Mouse (Mus musculus): ENCODE results near the gene Ggta1. TPM values are rescaled to one million over a fixed set of nuclear protein-coding genes. Genes with fewer than 3 reads are reported as not detected.
A peak's percentile ranks its signal among the peaks of the same experiment; 100 is the strongest.

The Ggta1 gene
- polyA plus RNA-seq, 1 experiment = 6.1 TPM

GRCm38 (mm10) chr2:35385441-35385871, 77.6 kb downstream of the Ggta1 start:
- Histone ChIP-seq H3K4me1 (ENCODE audit: control insufficient read depth, insufficient read depth, low read length) (no peaks in the 10 kb centered on the region), H3K4me3 (ENCODE audit: insufficient read depth, low read depth, low read length) (no peak overlapping the region), H3K27ac (ENCODE audit: insufficient read depth, low read depth, low read length) (no peak overlapping the region), H3K27me3 (replicated peaks; ENCODE audit: control insufficient read depth, insufficient read depth, low read length) (no peaks in the 10 kb centered on the region), H3K36me3 (ENCODE audit: control insufficient read depth, insufficient read depth, low read length) (no peaks in the 10 kb centered on the region)
- no peak for DNase-seq
- 45% methylated on average over 9 of the region's 9 CpGs for whole genome bisulfite sequencing
- TF ChIP-seq CTCF (conservative IDR thresholded peaks at IDR 0.05; ENCODE audit: insufficient read depth, insufficient read length, low read depth, low read length) = no peak
- TF ChIP-seq POLR2A (IDR thresholded peaks at IDR 0.05; ENCODE audit: low read depth, low read length) = no peak

GRCm38 (mm10) chr2:35379306-35379705, 83.7 kb downstream of the Ggta1 start:
- Histone ChIP-seq H3K27ac (ENCODE audit: insufficient read depth, low read depth, low read length) (no peak overlapping the region), H3K36me3 (ENCODE audit: control insufficient read depth, insufficient read depth, low read length) (no peaks in the 10 kb centered on the region), H3K27me3 (replicated peaks; ENCODE audit: control insufficient read depth, insufficient read depth, low read length) (no peaks in the 10 kb centered on the region), H3K4me3 (ENCODE audit: insufficient read depth, low read depth, low read length) (no peak overlapping the region), H3K4me1 (ENCODE audit: control insufficient read depth, insufficient read depth, low read length) (no peaks in the 10 kb centered on the region)
- DNase-seq = no peak
- 71% methylated on average over 9 of the region's 9 CpGs for WGBS
- no peak for TF ChIP-seq POLR2A (IDR thresholded peaks at IDR 0.05; ENCODE audit: low read depth, low read length)
- no peak for TF ChIP-seq CTCF (conservative IDR thresholded peaks at IDR 0.05; ENCODE audit: insufficient read depth, insufficient read length, low read depth, low read length)

- Histone ChIP-seq H3K4me3 (ENCODE audit: insufficient read depth, low read depth, low read length) (no peak overlapping the region), H3K36me3 (ENCODE audit: control insufficient read depth, insufficient read depth, low read length) (no peaks in the 10 kb centered on the region), H3K27ac (ENCODE audit: insufficient read depth, low read depth, low read length) (no peak overlapping the region), H3K4me1 (ENCODE audit: control insufficient read depth, insufficient read depth, low read length) (no peaks in the 10 kb centered on the region), H3K27me3 (replicated peaks; ENCODE audit: control insufficient read depth, insufficient read depth, low read length) (no peaks in the 10 kb centered on the region)
- no peak for DNase-seq
- TF ChIP-seq POLR2A (IDR thresholded peaks at IDR 0.05; ENCODE audit: low read depth, low read length) = no peak
- TF ChIP-seq CTCF (conservative IDR thresholded peaks at IDR 0.05; ENCODE audit: insufficient read depth, insufficient read length, low read depth, low read length) = no peak
- 26% methylated on average over 6 of the region's 6 CpGs for whole genome bisulfite sequencing
Measured at GRCm38 (mm10) chr2:35377600-35377999, 85.4 kb downstream of the Ggta1 start.

- H3K4me3 ChIP-seq (ENCODE audit: insufficient read depth, low read depth, low read length) = no peak overlapping the region
- H3K27me3 ChIP-seq (replicated peaks; ENCODE audit: control insufficient read depth, insufficient read depth, low read length) = no peaks in the 10 kb centered on the region
- no peaks in the 10 kb centered on the region for H3K36me3 ChIP-seq (ENCODE audit: control insufficient read depth, insufficient read depth, low read length)
- TF ChIP-seq CTCF (conservative IDR thresholded peaks at IDR 0.05; ENCODE audit: insufficient read depth, insufficient read length, low read depth, low read length) (peak; percentile 55), POLR2A (IDR thresholded peaks at IDR 0.05; ENCODE audit: low read depth, low read length) (no peak)
- H3K4me1 ChIP-seq (ENCODE audit: control insufficient read depth, insufficient read depth, low read length) = no peaks in the 10 kb centered on the region
- peak; percentile 13 for DNase-seq
- H3K27ac ChIP-seq (ENCODE audit: insufficient read depth, low read depth, low read length) = no peak overlapping the region
- WGBS = 27% methylated on average over 3 of the region's 3 CpGs
Measured at GRCm38 (mm10) chr2:35373003-35373402, 90.0 kb downstream of the Ggta1 start.

- Histone ChIP-seq H3K27ac (ENCODE audit: insufficient read depth, low read depth, low read length) (no peak overlapping the region), H3K4me1 (ENCODE audit: control insufficient read depth, insufficient read depth, low read length) (no peaks in the 10 kb centered on the region), H3K36me3 (ENCODE audit: control insufficient read depth, insufficient read depth, low read length) (no peaks in the 10 kb centered on the region), H3K27me3 (replicated peaks; ENCODE audit: control insufficient read depth, insufficient read depth, low read length) (no peaks in the 10 kb centered on the region), H3K4me3 (ENCODE audit: insufficient read depth, low read depth, low read length) (no peak overlapping the region)
- DNase-seq = no peak
- no peak for TF ChIP-seq POLR2A (IDR thresholded peaks at IDR 0.05; ENCODE audit: low read depth, low read length)
- no peak for TF ChIP-seq CTCF (conservative IDR thresholded peaks at IDR 0.05; ENCODE audit: insufficient read depth, insufficient read length, low read depth, low read length)
Measured at GRCm38 (mm10) chr2:35370686-35371085, 92.3 kb downstream of the Ggta1 start.

- no peak within 1 kb of the TSS for H3K27ac ChIP-seq (ENCODE audit: insufficient read depth, low read depth, low read length)
- WGBS = 77% methylated on average over 2 of the region's 2 CpGs
- H3K4me1 ChIP-seq (ENCODE audit: control insufficient read depth, insufficient read depth, low read length) = no peaks in the 10 kb centered on the region
- no peak for DNase-seq
- no peak within 1 kb of the TSS for H3K4me3 ChIP-seq (ENCODE audit: insufficient read depth, low read depth, low read length)
- TF ChIP-seq CTCF (conservative IDR thresholded peaks at IDR 0.05; ENCODE audit: insufficient read depth, insufficient read length, low read depth, low read length) (no peak), POLR2A (IDR thresholded peaks at IDR 0.05; ENCODE audit: low read depth, low read length) (no peak)
- H3K27me3 ChIP-seq (replicated peaks; ENCODE audit: control insufficient read depth, insufficient read depth, low read length) = no peaks in the 10 kb centered on the region
- H3K36me3 ChIP-seq (ENCODE audit: control insufficient read depth, insufficient read depth, low read length) = no peaks in the 10 kb centered on the region
Measured at GRCm38 (mm10) chr2:35367629-35368028, 95.4 kb downstream of the Ggta1 start, which contains the start of gene 4930568D16Rik. Gene 4930568D16Rik (minus strand): TSS chr2:35367729.

Other genes starting within 250 kb of the Ggta1 start
- 269 and 357 TPM in 2 replicates for gene Gsn, start 206.9 kb downstream of the Ggta1 start, polyA plus RNA-seq (2012; rRNA removed)
- gene Stom, start 126.3 kb downstream of the Ggta1 start, polyA plus RNA-seq (2012; rRNA removed) = 16.0 and 18.8 TPM in 2 replicates
- gene 4930568D16Rik, start 95.5 kb downstream of the Ggta1 start, polyA plus RNA-seq (2012; rRNA removed) = not detected in 2 replicates
- gene 4930402F06Rik, start 66.1 kb downstream of the Ggta1 start, polyA plus RNA-seq (2012; rRNA removed) = not detected in 2 replicates
- gene Dab2ip, start 95.0 kb upstream of the Ggta1 start, polyA plus RNA-seq (2012; rRNA removed) = 32.9 and 42.9 TPM in 2 replicates